Mouse (Mus musculus) frontal cortex, adult 2 months (tissue): ENCODE results near the gene Trim54. TPM values are rescaled to one million over a fixed set of nuclear protein-coding genes. Genes with fewer than 3 reads are reported as not detected.
A peak's percentile ranks its signal among the peaks of the same experiment; 100 is the strongest.

Experiments used
- DNase-seq, 2 experiments: peaks; one replicate each; pipeline ENCODE4 v3.0.0; 2022; ENCODE audit warnings: low spot score in 1 of 2; ENCODE audit errors: extremely low spot score in 1 of 2
- polyA plus RNA-seq: library from polyadenylated mRNA; depleted of rRNA; stranded (reverse); fragments of >200 nt; gene quantifications from 2 replicates; pipeline ENCODE4 v1.2.3, GENCODE M21; 2012

The Trim54 gene
- polyA plus RNA-seq, 1 experiment: 0.64 TPM

- no peak for DNase-seq
Measured at GRCm38 (mm10) chr5:31095711-31096480, 20.6 kb upstream of the Trim54 start.

DNA sequence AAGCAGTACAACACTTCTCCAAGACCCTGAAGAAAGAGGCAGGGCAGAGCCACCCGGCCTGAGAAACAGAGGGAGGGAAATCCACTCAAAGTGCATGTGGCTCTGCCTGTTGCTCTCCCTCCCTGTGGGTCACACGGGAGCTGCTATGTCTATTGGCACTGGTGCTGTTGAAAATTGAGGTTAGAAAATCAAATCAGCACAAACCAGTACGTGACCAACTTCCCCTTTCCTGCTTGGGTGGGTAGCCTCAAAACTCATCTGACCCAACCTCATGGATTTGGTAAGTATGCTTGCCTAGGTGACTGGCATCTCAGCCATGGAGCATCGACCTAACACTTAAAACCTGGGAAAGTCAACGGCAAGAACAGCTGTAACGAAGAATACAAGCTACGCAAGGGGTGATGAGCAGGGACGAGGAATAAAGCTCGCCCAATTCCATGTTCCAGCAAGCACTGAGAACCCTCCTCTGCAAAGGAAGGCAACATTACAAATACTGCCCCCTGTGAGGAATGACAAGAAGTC, 10.6 kb upstream of the Trim54 start, which contains the start of gene Dnajc5g:
Gene Dnajc5g, plus strand, starts transcription at position 472 of the 522 bp plus-strand sequence.
- no peak for DNase-seq

- DNase-seq: no peak
Measured at GRCm38 (mm10) chr5:31108000-31108490, 8.5 kb upstream of the Trim54 start, which contains the start of gene Slc30a3. Gene Slc30a3 (minus strand): TSS chr5:31108237.

GRCm38 (mm10) chr5:31110781-31111180, 5.7 kb upstream of the Trim54 start:
- DNase-seq: no peak

DNA sequence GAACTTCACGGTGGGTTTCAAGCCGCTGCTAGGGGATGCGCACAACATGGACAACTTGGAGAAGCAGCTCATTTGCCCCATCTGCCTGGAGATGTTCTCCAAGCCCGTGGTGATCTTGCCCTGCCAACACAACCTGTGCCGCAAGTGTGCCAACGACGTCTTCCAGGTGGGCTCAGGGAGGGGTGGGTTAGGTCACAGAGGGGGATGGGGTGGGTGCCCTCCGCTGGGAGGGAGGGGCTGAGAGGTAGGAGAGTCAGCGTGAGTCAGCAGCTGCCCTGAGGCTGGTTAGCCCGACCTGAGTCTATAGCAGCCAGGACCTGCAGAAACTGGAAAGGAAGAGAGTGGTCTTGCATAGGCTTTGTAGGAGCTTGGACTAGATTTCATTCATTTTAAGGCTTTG, 400 bp downstream of the Trim54 start:
- DNase-seq: no peak

- peak; percentile 50 to 65 for DNase-seq
Measured at GRCm38 (mm10) chr5:31121111-31121510, 4.6 kb downstream of the Trim54 start.

DNA sequence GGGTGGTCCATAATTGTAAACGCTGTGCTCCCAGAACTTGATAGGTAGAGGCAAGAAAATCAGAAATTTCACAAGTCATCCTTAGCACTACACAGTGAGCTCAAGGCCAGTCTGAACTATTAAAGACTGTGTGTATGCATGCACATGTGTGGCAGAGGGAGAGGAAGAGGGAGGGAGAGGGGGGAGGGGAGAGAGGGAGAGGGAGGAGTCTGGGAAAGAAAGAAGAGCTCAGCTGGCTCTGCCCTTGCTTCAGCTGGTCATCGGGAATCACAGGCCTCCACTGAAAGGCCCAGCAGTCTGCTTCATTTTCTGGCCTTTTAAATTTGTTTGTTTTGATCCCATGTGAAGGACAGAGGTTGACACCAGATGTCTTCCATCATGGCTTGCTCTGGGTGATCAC, 7.0 kb downstream of the Trim54 start:
- DNase-seq: no peak

GRCm38 (mm10) chr5:31126050-31126449, 9.5 kb downstream of the Trim54 start:
- DNase-seq: no peak

GRCm38 (mm10) chr5:31136730-31137424, 20.4 kb downstream of the Trim54 start:
- no peak for DNase-seq

GRCm38 (mm10) chr5:31137658-31138057, 21.1 kb downstream of the Trim54 start:
- no peak for DNase-seq

DNA sequence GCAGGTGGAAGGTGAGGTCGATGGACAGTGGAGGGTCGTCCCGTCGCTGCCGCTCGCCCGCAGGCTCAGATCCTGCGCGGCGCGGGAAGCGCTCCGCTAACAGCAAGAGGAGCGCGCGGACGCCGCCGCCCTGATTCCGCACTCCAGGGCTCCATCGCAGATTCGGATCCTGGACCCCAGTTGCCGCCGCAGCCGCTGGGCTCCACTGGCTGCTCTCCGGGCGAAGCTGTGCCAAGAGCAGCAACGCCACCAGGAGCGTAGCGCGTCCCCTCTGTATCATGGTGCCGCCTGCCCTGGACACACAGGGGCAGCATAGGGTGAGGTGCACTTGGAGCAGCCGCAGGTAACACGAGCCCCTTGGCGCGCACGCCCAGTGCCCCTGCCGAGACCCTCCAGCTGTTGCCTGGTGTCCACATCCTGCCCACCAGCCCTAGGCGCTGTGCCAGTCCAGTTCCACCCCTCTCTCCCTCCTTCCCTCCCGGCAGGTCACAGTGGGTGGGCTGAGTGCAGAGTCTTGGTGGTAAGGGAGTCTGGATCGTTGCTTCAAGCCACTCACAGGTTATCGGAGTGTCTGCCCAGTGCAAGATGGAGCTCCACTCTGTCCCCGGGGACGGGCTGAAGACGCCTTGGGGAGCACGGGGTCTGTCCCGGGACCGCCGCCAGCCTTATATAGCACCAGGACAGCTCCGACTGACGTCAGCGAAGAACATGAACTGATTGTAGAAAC, 21.9 kb downstream of the Trim54 start, which contains the start of gene Ucn:
Gene Ucn, minus strand, starts transcription at position 589 of the 727 bp plus-strand sequence.
- DNase-seq: no peak

- no peak for DNase-seq
Measured at GRCm38 (mm10) chr5:31138968-31139425, 22.5 kb downstream of the Trim54 start.

DNA sequence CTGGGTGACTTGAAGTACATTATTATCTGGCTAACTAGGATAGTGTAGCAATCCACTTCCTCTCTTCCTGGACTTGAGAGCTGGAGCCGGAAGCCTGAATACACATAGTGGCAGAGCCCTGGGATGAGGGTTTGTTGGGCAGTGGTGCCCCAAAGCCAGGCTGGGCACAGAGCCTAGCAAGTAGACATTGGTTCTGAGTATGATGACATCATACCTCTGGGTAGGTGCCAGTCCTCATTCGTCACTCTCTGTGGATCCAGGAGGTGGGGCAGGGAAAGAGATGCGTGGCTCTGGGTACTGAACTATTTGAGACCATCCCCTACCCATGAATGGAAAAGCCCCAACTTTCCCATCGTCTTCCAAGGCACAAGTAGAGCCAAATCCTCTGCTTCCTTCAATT, 33.3 kb downstream of the Trim54 start:
- DNase-seq: no peak

GRCm38 (mm10) chr5:31151746-31152145, 35.2 kb downstream of the Trim54 start:
- no peak for DNase-seq

GRCm38 (mm10) chr5:31153516-31154151, 37.1 kb downstream of the Trim54 start:
- DNase-seq: no peak

- peak; percentile 73 to 84 for DNase-seq
Measured at GRCm38 (mm10) chr5:31154152-31154553, 37.6 kb downstream of the Trim54 start, which contains the start of gene Mpv17. Gene Mpv17 (minus strand): TSS chr5:31154251.

GRCm38 (mm10) chr5:31162462-31162861, 46.0 kb downstream of the Trim54 start:
- DNase-seq: no peak

GRCm38 (mm10) chr5:31164878-31165277, 48.4 kb downstream of the Trim54 start:
- no peak for DNase-seq

DNA sequence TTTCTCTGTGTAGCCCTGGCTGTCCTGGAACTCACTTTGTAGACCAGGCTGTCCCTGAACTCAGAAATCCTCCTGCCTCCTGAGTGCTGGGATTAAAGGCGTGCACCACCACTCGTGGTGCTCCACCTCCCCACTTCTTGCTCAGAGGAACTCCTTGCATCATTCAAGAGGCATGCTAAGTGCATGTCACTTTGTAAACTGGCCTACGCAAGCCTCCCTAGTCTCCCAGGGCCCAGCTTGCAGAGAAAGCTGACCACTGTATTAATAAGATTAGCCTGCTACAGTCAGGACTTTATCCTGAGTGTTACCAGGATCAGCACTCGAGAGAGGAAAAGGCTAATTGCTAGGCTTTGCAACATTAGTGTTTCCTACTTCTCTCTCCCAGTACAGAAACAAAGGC, 52.1 kb downstream of the Trim54 start:
- DNase-seq: no peak

- DNase-seq: no peak
Measured at GRCm38 (mm10) chr5:31179301-31179765, 62.8 kb downstream of the Trim54 start.
